Mouse (Mus musculus) midbrain, embryonic 11.5 days (tissue): ENCODE measurements around the gene Mpig6b. TPM values are rescaled to one million over a fixed set of nuclear protein-coding genes. Genes with fewer than 3 reads are reported as not detected.

Experiments used
- ATAC-seq: fragments of 200-750 bp; cut with Nextera tagmentation; 2 replicates; pipeline ENCODE4 v1.8.0; 2017; ENCODE audit warnings: moderate TSS enrichment, moderate library complexity; ENCODE audit not compliant: low FRiP score
- DNase-seq: peaks from one replicate; pipeline ENCODE4 v3.0.0; 2015; ENCODE audit warnings: low spot score; ENCODE audit errors: missing footprints
- H3K27ac ChIP-seq: fragments of 300-500 bp; sonication (generic); 2 replicates; pipeline ENCODE4 v1.5.1; 2014; ENCODE audit warnings: low read depth, low read length
- H3K27me3 ChIP-seq: fragments of 300-500 bp; sonication (generic); 2 replicates; pipeline ENCODE4 v1.6.1; 2014; ENCODE audit warnings: mild to moderate bottlenecking, low read length, moderate library complexity, mixed read lengths; ENCODE audit not compliant: control insufficient read depth, insufficient read depth
- H3K36me3 ChIP-seq: fragments of 300-500 bp; sonication (generic); 2 replicates; pipeline ENCODE4 v1.6.1; 2014; ENCODE audit warnings: mild to moderate bottlenecking, low read length, moderate library complexity, mixed read lengths; ENCODE audit not compliant: control insufficient read depth, insufficient read depth
- H3K4me1 ChIP-seq: fragments of 300-500 bp; sonication (generic); 2 replicates; pipeline ENCODE4 v1.6.1; 2014; ENCODE audit warnings: low read length; ENCODE audit not compliant: control insufficient read depth, insufficient read depth
- H3K4me2 ChIP-seq: fragments of 300-500 bp; sonication (generic); 2 replicates; pipeline ENCODE4 v1.6.1; 2014; ENCODE audit warnings: mild to moderate bottlenecking, moderate library complexity
- H3K4me3 ChIP-seq: fragments of 300-500 bp; sonication (generic); 2 replicates; pipeline ENCODE4 v1.5.1; 2014; ENCODE audit warnings: low read depth, low read length
- H3K9ac ChIP-seq: fragments of 300-500 bp; sonication (generic); 2 replicates; pipeline ENCODE4 v1.6.1; 2014; ENCODE audit warnings: low read length
- H3K9me3 ChIP-seq: fragments of 300-500 bp; sonication (generic); 2 replicates; pipeline ENCODE4 v1.6.1; 2016; ENCODE audit warnings: low read length; ENCODE audit not compliant: control insufficient read depth
- WGBS: fragments of 180-500 bp; shearing (Covaris S2); extraction: QIAGEN DNeasy Blood & Tissue Kit; methylation state at CpG from one replicate; pipeline ENCODE4 v1.1.7; 2014; 5-methylcytosine and 5-hydroxymethylcytosine counted together
- polyA plus RNA-seq: library from polyadenylated mRNA; unstranded; fragments of >200 nt; fragmentation: Nextera tagmentation; extraction: Ambion mirVana; gene quantifications from 2 replicates; pipeline ENCODE4 v1.2.1, GENCODE M21; 2014

Gene Mpig6b
- polyA plus RNA-seq, 1 experiment from 2014 or later = 0.89 TPM

DNA sequence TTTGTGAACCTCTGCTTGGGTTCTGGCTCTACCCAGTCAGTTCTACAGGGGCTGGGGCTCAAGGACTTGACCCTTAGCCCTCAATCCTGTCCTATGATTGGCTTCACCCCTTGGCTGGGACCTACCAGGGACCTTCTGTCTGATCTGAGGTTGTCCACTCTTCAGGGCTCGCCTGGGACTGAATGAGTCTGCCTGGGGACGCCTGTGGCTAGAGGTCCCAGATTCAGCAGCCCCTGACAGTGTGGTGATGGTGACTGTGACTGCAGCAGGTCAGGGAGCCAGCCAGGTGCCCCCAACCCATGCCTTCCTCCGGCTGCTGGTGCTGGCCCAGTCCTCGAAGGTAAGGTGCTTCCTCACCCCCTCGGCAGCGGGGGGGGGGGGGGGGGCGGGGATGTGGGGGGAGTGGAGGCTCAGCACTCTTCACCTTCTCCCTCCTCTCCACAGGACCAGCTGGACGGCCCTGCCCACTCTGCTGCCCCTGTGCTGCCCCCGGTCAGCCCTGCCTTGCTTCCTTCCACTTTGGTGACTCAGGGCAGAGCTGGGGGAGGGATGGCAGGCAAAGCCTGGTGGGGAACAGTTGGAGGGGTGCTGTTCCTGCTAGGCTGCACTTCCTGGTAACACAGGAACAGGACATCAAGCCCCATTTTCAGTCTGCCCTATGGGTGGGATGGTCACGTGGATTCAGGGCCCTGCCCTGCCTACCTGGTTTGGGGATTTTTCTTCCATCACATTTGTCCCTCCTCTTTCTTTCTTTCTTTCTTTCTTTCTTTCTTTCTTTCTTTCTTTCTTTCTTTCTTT, 41.1 kb downstream of the Mpig6b start:
- H3K27me3 ChIP-seq = no peaks in the 10 kb centered on the region
- DNase-seq = no peak
- H3K36me3 ChIP-seq = no peaks in the 10 kb centered on the region
- H3K4me3 ChIP-seq = no peak overlapping the region
- H3K9me3 ChIP-seq = no peaks in the 10 kb centered on the region
- WGBS = 64% methylated on average over 6 of the region's 10 CpGs
- ATAC-seq = no peak
- no peak overlapping the region for H3K4me2 ChIP-seq
- no peak overlapping the region for H3K9ac ChIP-seq
- H3K4me1 ChIP-seq = peaks cover 15% of the 10 kb centered on the region
- H3K27ac ChIP-seq = no peak overlapping the region

- ATAC-seq (no peak), DNase-seq (no peak)
- 85% methylated on average over 13 of the region's 13 CpGs for WGBS
- peaks cover 13% of the 10 kb centered on the region for H3K4me1 ChIP-seq
- no peak overlapping the region for H3K4me3 ChIP-seq
- no peak overlapping the region for H3K9ac ChIP-seq
- H3K4me2 ChIP-seq = no peak overlapping the region
- no peaks in the 10 kb centered on the region for H3K27me3 ChIP-seq
- H3K9me3 ChIP-seq = no peaks in the 10 kb centered on the region
- no peak overlapping the region for H3K27ac ChIP-seq
- no peaks in the 10 kb centered on the region for H3K36me3 ChIP-seq
Observed at GRCm38 (mm10) chr17:35024261-35024660, 41.7 kb downstream of the Mpig6b start.

DNA sequence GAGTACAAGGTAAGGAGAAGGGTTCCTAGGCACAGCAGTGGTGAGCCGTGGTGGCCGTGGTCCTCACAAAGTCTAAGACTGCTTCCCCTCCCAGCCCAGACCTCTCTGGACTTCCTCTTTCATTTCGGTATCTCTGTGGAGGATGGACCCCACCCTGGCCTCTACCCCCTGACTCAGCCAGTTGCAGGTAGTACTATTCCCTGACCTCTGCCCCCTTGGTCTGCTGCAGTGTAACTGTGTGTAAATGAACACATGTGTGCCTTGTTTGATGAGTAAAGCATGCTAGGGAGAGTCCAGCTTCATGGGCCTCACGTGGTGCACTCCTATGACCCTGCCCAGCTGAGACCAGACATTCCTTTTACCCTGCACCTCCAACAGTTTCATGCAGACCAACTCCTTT, 42.2 kb downstream of the Mpig6b start:
- Histone ChIP-seq H3K9me3 (no peaks in the 10 kb centered on the region), H3K4me3 (no peak overlapping the region), H3K36me3 (no peaks in the 10 kb centered on the region), H3K27me3 (no peaks in the 10 kb centered on the region), H3K4me2 (no peak overlapping the region), H3K27ac (no peak overlapping the region), H3K9ac (no peak overlapping the region), H3K4me1 (peaks cover 13% of the 10 kb centered on the region)
- 76% methylated on average over 4 of the region's 4 CpGs for WGBS
- DNase-seq (no peak), ATAC-seq (no peak)

DNA sequence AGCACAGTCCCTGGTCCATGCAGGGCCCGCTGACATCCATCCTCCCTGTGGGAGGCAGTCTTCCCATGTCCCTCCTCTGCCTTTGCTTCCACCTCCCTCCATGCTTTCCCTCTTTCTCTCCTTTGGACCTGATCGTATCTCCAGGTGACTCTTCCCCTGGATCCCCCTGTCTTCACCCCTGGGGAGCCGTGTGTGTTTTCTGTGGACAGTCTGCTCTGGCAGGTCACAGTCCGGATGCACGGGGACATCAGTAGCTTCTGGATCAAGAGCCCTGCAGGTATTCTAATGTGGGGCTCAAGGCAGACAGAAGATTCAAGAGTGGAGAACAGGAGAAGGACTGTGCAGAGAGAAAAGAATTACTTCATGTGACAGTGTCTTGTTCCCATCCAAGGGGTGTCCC, 42.8 kb downstream of the Mpig6b start:
- Histone ChIP-seq H3K9ac (no peak overlapping the region), H3K4me3 (no peak overlapping the region), H3K9me3 (no peaks in the 10 kb centered on the region), H3K4me1 (peaks cover 13% of the 10 kb centered on the region), H3K27me3 (no peaks in the 10 kb centered on the region), H3K27ac (no peak overlapping the region), H3K4me2 (no peak overlapping the region), H3K36me3 (no peaks in the 10 kb centered on the region)
- 83% methylated on average over 5 of the region's 5 CpGs for WGBS
- no peak for DNase-seq
- ATAC-seq = no peak

DNA sequence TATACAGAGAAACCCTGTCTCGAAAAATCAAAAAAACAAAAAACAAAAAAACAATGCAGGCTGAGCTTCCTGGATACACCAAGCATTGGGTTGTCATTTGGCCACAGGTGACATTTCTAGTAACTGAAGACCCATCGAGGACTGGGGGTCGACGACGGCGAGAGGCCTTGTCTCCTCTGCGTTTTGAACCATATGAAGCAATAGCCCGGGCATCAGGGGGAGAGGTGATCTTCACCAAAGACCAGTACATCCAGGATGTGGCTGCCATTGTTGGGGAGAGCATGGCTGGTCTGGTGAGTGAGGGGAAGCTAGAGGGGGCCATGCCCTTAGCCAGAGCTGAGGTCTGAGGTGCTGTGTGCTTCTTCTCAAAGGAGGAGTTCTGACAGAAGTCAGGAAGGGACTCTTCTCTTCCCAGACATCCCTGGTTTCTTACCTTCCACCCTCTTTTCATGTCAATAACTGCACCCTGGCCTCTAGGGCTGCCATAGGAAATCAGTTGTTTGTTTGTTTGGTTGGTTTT, 43.4 kb downstream of the Mpig6b start:
- 95% methylated on average over 8 of the region's 8 CpGs for WGBS
- Histone ChIP-seq H3K4me2 (no peak overlapping the region), H3K27me3 (no peaks in the 10 kb centered on the region), H3K4me3 (no peak overlapping the region), H3K27ac (no peak overlapping the region), H3K4me1 (peaks cover 12% of the 10 kb centered on the region), H3K36me3 (no peaks in the 10 kb centered on the region), H3K9ac (no peak overlapping the region), H3K9me3 (no peaks in the 10 kb centered on the region)
- DNase-seq = no peak
- ATAC-seq = no peak

GRCm38 (mm10) chr17:35021842-35022477, 44.0 kb downstream of the Mpig6b start:
- no peak for DNase-seq
- Histone ChIP-seq H3K27ac (no peak overlapping the region; the same call in 1 of the 2 replicates), H3K4me1 (peaks cover 6% of the 10 kb centered on the region), H3K9me3 (no peaks in the 10 kb centered on the region), H3K27me3 (no peaks in the 10 kb centered on the region), H3K4me2 (no peak overlapping the region), H3K36me3 (no peaks in the 10 kb centered on the region), H3K4me3 (no peak overlapping the region), H3K9ac (no peak overlapping the region)
- 52% methylated on average over 6 of the region's 6 CpGs for WGBS
- no peak; the same call in 1 of the 2 replicates for ATAC-seq

- Histone ChIP-seq H3K9me3 (no peaks in the 10 kb centered on the region), H3K4me2 (peak overlapping the region; percentile 30), H3K27me3 (no peaks in the 10 kb centered on the region), H3K9ac (peak overlapping the region; percentile 6; the same call in 1 of the 2 replicates), H3K4me1 (peaks cover 6% of the 10 kb centered on the region), H3K27ac (no peak overlapping the region; the same call in 1 of the 2 replicates), H3K4me3 (no peak overlapping the region; the same call in 1 of the 2 replicates), H3K36me3 (no peaks in the 10 kb centered on the region)
- 4% methylated on average over 16 of the region's 17 CpGs for WGBS
- peak; percentile 85 for ATAC-seq
- peak; percentile 100 for DNase-seq
Observed at GRCm38 (mm10) chr17:35021163-35021808, 44.7 kb downstream of the Mpig6b start.

DNA sequence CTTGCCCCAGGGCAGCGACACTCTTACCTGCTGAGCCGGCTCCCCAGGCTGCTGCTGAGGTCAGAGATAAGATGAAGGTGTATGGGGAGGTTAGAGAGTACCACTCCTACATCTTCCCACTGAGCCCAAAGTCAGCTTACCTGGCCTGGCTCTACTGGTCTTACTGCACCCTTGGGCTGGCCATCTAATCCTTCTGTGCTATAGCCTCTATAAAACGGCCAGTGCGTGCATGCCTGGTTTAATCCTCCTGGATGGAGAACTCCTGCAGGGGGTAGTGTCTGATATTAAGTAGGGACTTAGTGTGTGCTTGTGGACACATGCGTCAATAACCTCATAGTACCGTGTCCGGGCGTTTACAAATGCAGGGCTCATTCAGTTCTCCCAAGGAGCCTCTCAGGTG, 45.4 kb downstream of the Mpig6b start:
- H3K27me3 ChIP-seq = no peaks in the 10 kb centered on the region
- peaks cover 3% of the 10 kb centered on the region for H3K36me3 ChIP-seq
- DNase-seq = no peak
- peaks cover 6% of the 10 kb centered on the region for H3K4me1 ChIP-seq
- H3K27ac ChIP-seq = no peak overlapping the region
- H3K9ac ChIP-seq = no peak overlapping the region
- ATAC-seq = no peak
- no peak overlapping the region for H3K4me2 ChIP-seq
- no peak overlapping the region for H3K4me3 ChIP-seq
- H3K9me3 ChIP-seq = no peaks in the 10 kb centered on the region
- 82% methylated on average over 8 of the region's 8 CpGs for WGBS

GRCm38 (mm10) chr17:35019894-35020293, 46.1 kb downstream of the Mpig6b start:
- H3K27ac ChIP-seq = no peak overlapping the region

More at GRCm38 (mm10) chr17:35019894-35020293, 46.1 kb downstream of the Mpig6b start:
- H3K4me1 ChIP-seq = peaks cover 6% of the 10 kb centered on the region
- DNase-seq = no peak
- no peaks in the 10 kb centered on the region for H3K27me3 ChIP-seq
- H3K4me2 ChIP-seq = no peak overlapping the region
- H3K4me3 ChIP-seq = no peak overlapping the region
- WGBS = 84% methylated on average over 11 of the region's 11 CpGs
- H3K9ac ChIP-seq = no peak overlapping the region
- H3K9me3 ChIP-seq = no peaks in the 10 kb centered on the region
- no peak for ATAC-seq
- peaks cover 5% of the 10 kb centered on the region for H3K36me3 ChIP-seq
